Mouse (Mus musculus) liver, adult 2 months (tissue): ENCODE measurements around the gene Map4k5. TPM values are rescaled to one million over a fixed set of nuclear protein-coding genes. Genes with fewer than 3 reads are reported as not detected.

Experiments used
- DNase-seq: peaks from one replicate; pipeline ENCODE4 v3.0.0-alpha.2; 2011; ENCODE audit warnings: low read depth, low spot score; ENCODE audit errors: extremely low read depth
- H3K27ac ChIP-seq: fragments of 200-500 bp; replicated peaks from 2 replicates; pipeline ENCODE4 v1.5.1; 2012; ENCODE audit warnings: low read depth, mild to moderate bottlenecking, control low read depth, inconsistent platforms, low read length; ENCODE audit not compliant: insufficient read depth
- H3K27me3 ChIP-seq: fragments of 200-500 bp; 2 replicates; pipeline ENCODE4 v1.6.1; 2012; ENCODE audit warnings: mild to moderate bottlenecking, moderate library complexity, low read length, inconsistent platforms; ENCODE audit not compliant: control insufficient read depth, insufficient read depth
- H3K36me3 ChIP-seq: fragments of 200-500 bp; 2 replicates; pipeline ENCODE4 v1.6.1; 2012; ENCODE audit warnings: low read length, inconsistent platforms; ENCODE audit not compliant: control insufficient read depth, insufficient read depth
- H3K4me1 ChIP-seq: fragments of 200-500 bp; 2 replicates; pipeline ENCODE4 v1.6.1; 2011; ENCODE audit warnings: low read length; ENCODE audit not compliant: control insufficient read depth, insufficient read depth
- H3K4me3 ChIP-seq: fragments of 200-500 bp; 2 replicates; pipeline ENCODE4 v1.5.1; 2011; ENCODE audit warnings: low read depth, mild to moderate bottlenecking, control low read depth, low read length, moderate library complexity; ENCODE audit not compliant: insufficient read depth
- H3K79me2 ChIP-seq: fragments of 200-500 bp; 2 replicates; pipeline ENCODE4 v1.6.1; 2012; ENCODE audit warnings: inconsistent platforms, mild to moderate bottlenecking, low read length, moderate library complexity; ENCODE audit not compliant: control insufficient read depth, insufficient read depth
- H3K9ac ChIP-seq: fragments of 200-500 bp; 2 replicates; pipeline ENCODE4 v1.6.1; 2012; ENCODE audit warnings: low read depth, mild to moderate bottlenecking, control low read depth, inconsistent platforms, low read length
- CTCF ChIP-seq: fragments of 200-500 bp; IDR thresholded peaks from 2 replicates; pipeline ENCODE4 v1.5.1; 2011; ENCODE audit warnings: low read depth, low read length, control low read depth
- POLR2A ChIP-seq: fragments of 200-500 bp; IDR thresholded peaks from 2 replicates; pipeline ENCODE4 v1.6.1; 2011; ENCODE audit warnings: low read length, control low read depth; ENCODE audit not compliant: insufficient read depth; ENCODE audit errors: extremely low read depth
- WGBS: fragments of 180-500 bp; shearing (Covaris S2); methylation state at CpG from one replicate; pipeline ENCODE4 v1.1.7; 2018; 5-methylcytosine and 5-hydroxymethylcytosine counted together
- polyA plus RNA-seq: library from polyadenylated mRNA; depleted of rRNA; stranded (reverse); fragments of >200 nt; gene quantifications from 2 replicates; pipeline ENCODE4 v1.2.3, GENCODE M21; 2012
- total RNA-seq: library from RNA; depleted of rRNA; stranded (reverse); fragments of >200 nt; gene quantifications from 2 replicates; pipeline ENCODE4 v1.2.3, GENCODE M21; 2014

Gene Map4k5
- total and polyA plus RNA-seq, 2 experiments: 3.6 to 15.6 TPM

DNA sequence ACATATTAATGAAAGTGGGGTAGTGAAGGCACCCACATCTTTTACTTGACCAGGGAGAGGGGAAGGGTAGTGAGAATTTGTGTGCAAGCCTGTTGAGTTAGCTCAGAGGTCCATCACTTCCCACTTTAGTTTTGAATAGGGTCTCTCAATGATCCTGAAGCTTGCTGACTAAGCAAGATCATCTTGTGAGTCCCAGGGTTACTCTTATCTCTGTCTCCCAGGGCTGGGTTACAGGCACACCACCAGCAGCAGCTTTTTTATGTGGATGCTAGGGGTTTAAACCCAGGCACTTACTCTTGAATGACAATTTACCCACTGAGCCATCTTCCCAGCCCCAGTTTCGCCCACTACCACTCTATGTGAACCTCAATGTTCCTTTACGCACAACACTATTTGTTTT is 35.4 kb downstream of the Map4k5 start:
- DNase-seq: no peak
- no peaks in the 10 kb centered on the region for H3K27me3 ChIP-seq

DNA sequence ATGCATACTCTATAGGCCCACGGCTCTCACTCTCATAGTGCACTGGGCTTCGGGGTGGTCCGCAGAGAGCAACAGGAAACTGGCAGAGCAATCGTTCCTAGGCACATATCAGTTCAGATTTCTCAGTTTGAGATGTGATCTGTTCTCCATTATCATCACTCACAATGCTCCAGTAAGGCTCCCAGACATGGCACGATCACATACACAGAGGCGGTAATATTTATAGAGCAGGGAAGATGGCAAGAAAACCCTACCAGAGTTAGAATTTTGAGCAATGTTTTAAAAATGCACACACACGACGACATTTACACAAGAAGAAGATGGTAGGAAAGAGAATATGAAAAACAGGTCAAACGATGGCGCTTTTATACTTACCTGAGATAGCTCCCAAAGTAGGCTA is 36.6 kb downstream of the Map4k5 start:
- no peak for DNase-seq
- Histone ChIP-seq H3K4me3 (no peak overlapping the region), H3K4me1 (peaks cover 4% of the 10 kb centered on the region), H3K36me3 (peaks cover 22% of the 10 kb centered on the region), H3K79me2 (peaks cover 14% of the 10 kb centered on the region), H3K27me3 (no peaks in the 10 kb centered on the region), H3K9ac (no peak overlapping the region), H3K27ac (no peak overlapping the region)
- WGBS: 95% methylated on average over 10 of the region's 10 CpGs
- no peak for TF ChIP-seq CTCF
- no peak for TF ChIP-seq POLR2A

More for the DNA sequence above, 35.4 kb downstream of the Map4k5 start:
- 97% methylated on average over 2 of the region's 2 CpGs for WGBS
- TF ChIP-seq POLR2A (no peak), CTCF (no peak)
- Histone ChIP-seq H3K4me1 (peaks cover 4% of the 10 kb centered on the region), H3K4me3 (no peak overlapping the region), H3K79me2 (peaks cover 17% of the 10 kb centered on the region), H3K9ac (no peak overlapping the region), H3K36me3 (peaks cover 15% of the 10 kb centered on the region), H3K27ac (no peak overlapping the region)

DNA sequence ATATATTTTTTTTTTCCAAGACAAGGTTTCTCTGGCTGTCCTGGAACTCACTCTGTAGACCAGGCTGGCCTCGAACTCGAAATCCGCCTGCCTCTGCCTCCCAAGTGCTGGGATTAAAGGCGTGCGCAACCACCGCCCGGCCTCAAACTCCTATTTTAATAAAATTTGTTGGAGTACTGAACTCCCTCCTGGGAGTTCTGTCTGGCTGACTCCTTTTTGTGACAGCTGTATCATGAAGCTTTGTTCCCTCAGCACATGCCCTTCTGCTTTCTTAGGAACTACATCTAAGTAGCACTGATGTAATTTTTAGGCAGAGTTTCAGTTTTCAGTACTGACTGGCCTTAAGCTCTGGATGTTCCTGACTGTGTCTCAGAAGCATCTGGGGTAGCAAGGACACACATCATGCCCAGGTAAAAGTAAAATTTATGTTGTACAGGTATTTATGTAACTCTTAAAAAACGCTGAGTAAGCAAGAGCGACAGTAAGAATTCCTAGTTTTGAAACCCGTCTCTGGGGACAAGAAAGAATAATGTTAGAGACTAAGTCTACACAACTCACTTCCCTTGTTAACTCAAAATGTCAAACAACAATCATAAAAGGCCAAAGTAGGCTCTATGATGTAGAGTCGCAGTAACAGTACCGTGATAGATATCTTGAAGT is 37.2 kb downstream of the Map4k5 start:
- H3K27ac ChIP-seq: no peak overlapping the region
- TF ChIP-seq POLR2A (no peak), CTCF (no peak)
- WGBS: 96% methylated on average over 12 of the region's 12 CpGs

GRCm38 (mm10) chr12:69853942-69854341 is 39.1 kb downstream of the Map4k5 start:
- Histone ChIP-seq H3K9ac (no peak overlapping the region), H3K79me2 (peaks cover 8% of the 10 kb centered on the region; the same call in 1 of the 2 replicates), H3K27ac (no peak overlapping the region), H3K4me3 (no peak overlapping the region), H3K27me3 (no peaks in the 10 kb centered on the region), H3K4me1 (peaks cover 4% of the 10 kb centered on the region), H3K36me3 (peaks cover 32% of the 10 kb centered on the region)
- TF ChIP-seq POLR2A (no peak), CTCF (no peak)
- 91% methylated on average over 2 of the region's 2 CpGs for WGBS
- no peak for DNase-seq

More for the DNA sequence above, 37.2 kb downstream of the Map4k5 start:
- Histone ChIP-seq H3K27me3 (no peaks in the 10 kb centered on the region), H3K9ac (no peak overlapping the region), H3K36me3 (peaks cover 27% of the 10 kb centered on the region), H3K4me3 (no peak overlapping the region), H3K79me2 (peaks cover 8% of the 10 kb centered on the region), H3K4me1 (peaks cover 4% of the 10 kb centered on the region)
- no peak for DNase-seq

GRCm38 (mm10) chr12:69853387-69853786 is 39.6 kb downstream of the Map4k5 start:
- H3K4me1 ChIP-seq: peaks cover 2% of the 10 kb centered on the region
- H3K27ac ChIP-seq: no peak overlapping the region
- TF ChIP-seq POLR2A (no peak), CTCF (no peak)
- 87% methylated on average over 11 of the region's 11 CpGs for WGBS
- no peak overlapping the region for H3K9ac ChIP-seq
- no peak overlapping the region for H3K4me3 ChIP-seq
- no peaks in the 10 kb centered on the region for H3K27me3 ChIP-seq
- H3K36me3 ChIP-seq: peaks cover 35% of the 10 kb centered on the region
- DNase-seq: no peak
- peaks cover 8% of the 10 kb centered on the region; the same call in 1 of the 2 replicates for H3K79me2 ChIP-seq

DNA sequence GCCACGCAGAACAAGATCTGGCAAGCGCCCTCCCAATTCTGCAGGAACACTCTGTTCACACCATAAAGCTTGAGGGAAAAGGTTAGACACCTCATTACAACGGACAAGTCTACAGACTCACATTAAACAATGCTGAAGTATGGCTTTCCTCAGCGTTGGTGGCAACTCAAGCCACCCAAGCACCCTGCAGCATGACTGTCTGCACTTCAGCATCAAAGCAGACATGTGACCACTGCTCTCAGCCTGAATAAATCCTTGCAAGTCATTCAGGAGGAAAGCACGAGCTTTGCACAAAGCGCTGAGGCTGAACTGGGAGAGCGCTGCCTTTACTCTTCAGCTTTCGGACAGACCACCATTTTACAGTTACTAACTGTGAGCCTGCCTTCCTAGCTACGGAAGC is 40.7 kb downstream of the Map4k5 start:
- H3K36me3 ChIP-seq: peaks cover 38% of the 10 kb centered on the region
- peaks cover 3% of the 10 kb centered on the region; the same call in 1 of the 2 replicates for H3K79me2 ChIP-seq
- H3K27me3 ChIP-seq: no peaks in the 10 kb centered on the region
- no peak for TF ChIP-seq CTCF
- no peak for TF ChIP-seq POLR2A
- H3K9ac ChIP-seq: no peak overlapping the region
- H3K4me1 ChIP-seq: no peaks in the 10 kb centered on the region
- H3K27ac ChIP-seq: no peak overlapping the region
- WGBS: 94% methylated on average over 9 of the region's 9 CpGs
- H3K4me3 ChIP-seq: no peak overlapping the region
- DNase-seq: no peak
